Mouse (Mus musculus): ENCODE data around the gene Rspo3. TPM values are rescaled to one million over a fixed set of nuclear protein-coding genes. Genes with fewer than 3 reads are reported as not detected.

Gene Rspo3
- polyA plus RNA-seq, 1 experiment from 2014 or later: 3.1 TPM

GRCm38 (mm10) chr10:29424571-29424970 is 111.1 kb downstream of the Rspo3 start:
- H3K9me3 ChIP-seq: no peaks in the 10 kb centered on the region
- WGBS: 91% methylated on average over 2 of the region's 2 CpGs
- H3K4me3 ChIP-seq: no peak overlapping the region
- no peak overlapping the region for H3K9ac ChIP-seq
- no peaks in the 10 kb centered on the region for H3K36me3 ChIP-seq
- no peaks in the 10 kb centered on the region for H3K4me1 ChIP-seq (replicated peaks)
- H3K27me3 ChIP-seq: no peaks in the 10 kb centered on the region
- no peak overlapping the region for H3K4me2 ChIP-seq
- no peak for ATAC-seq (ENCODE audit: low FRiP score)
- no peak overlapping the region for H3K27ac ChIP-seq

- Histone ChIP-seq H3K9ac (no peak overlapping the region), H3K4me3 (no peak overlapping the region), H3K27me3 (no peaks in the 10 kb centered on the region), H3K36me3 (no peaks in the 10 kb centered on the region), H3K4me2 (no peak overlapping the region), H3K9me3 (no peaks in the 10 kb centered on the region), H3K27ac (no peak overlapping the region), H3K4me1 (replicated peaks) (no peaks in the 10 kb centered on the region)
- WGBS: 83% methylated on average over 2 of the region's 2 CpGs
- ATAC-seq (ENCODE audit: low FRiP score): no peak
These were observed 121.3 kb downstream of the Rspo3 start for GRCm38 (mm10) chr10:29414361-29414760.

GRCm38 (mm10) chr10:29402656-29403268 is 132.9 kb downstream of the Rspo3 start:
- no peaks in the 10 kb centered on the region for H3K36me3 ChIP-seq
- H3K27ac ChIP-seq: no peak overlapping the region
- H3K9ac ChIP-seq: no peak overlapping the region
- H3K4me3 ChIP-seq: no peak overlapping the region
- ATAC-seq (ENCODE audit: low FRiP score): no peak
- H3K4me2 ChIP-seq: no peak overlapping the region
- H3K9me3 ChIP-seq: no peaks in the 10 kb centered on the region
- 44% methylated on average over 8 of the region's 8 CpGs for WGBS
- H3K4me1 ChIP-seq (replicated peaks): no peaks in the 10 kb centered on the region
- no peaks in the 10 kb centered on the region for H3K27me3 ChIP-seq

Other genes starting within 250 kb of the Rspo3 start
- gene Echdc1, start 222.7 kb downstream of the Rspo3 start, polyA plus RNA-seq (2015; fragmentation: Nextera tagmentation; extraction: Ambion mirVana): 21.1 and 25.5 TPM in 2 replicates
- 87.7 and 95.1 TPM in 2 replicates for gene Rnf146, start 173.4 kb downstream of the Rspo3 start, polyA plus RNA-seq (2015; fragmentation: Nextera tagmentation; extraction: Ambion mirVana)